Mouse (Mus musculus) heart, adult 9 months (tissue): ENCODE data around the gene Ttc28.
A peak's percentile ranks its signal among the peaks of the same experiment; 100 is the strongest.

ENCODE experiments used
- DNase-seq, 2 experiments: peaks; one replicate each; pipeline ENCODE4 v3.0.0; 2022; ENCODE audit warnings: low spot score in 2 of 2

The Ttc28 gene

GRCm38 (mm10) chr5:111204976-111205586 is 325.5 kb downstream of the Ttc28 start:
- no peak for DNase-seq

GRCm38 (mm10) chr5:111205817-111206216 is 326.2 kb downstream of the Ttc28 start:
- DNase-seq: peak; percentile 32 to 64

- DNase-seq: peak in 1 of 2 experiments; percentile 42
Measured at GRCm38 (mm10) chr5:111207924-111208659, 328.5 kb downstream of the Ttc28 start.

- peak; percentile 50 to 52 for DNase-seq
Measured at GRCm38 (mm10) chr5:111208660-111208969, 329.0 kb downstream of the Ttc28 start.

GRCm38 (mm10) chr5:111213935-111214450 is 334.4 kb downstream of the Ttc28 start:
- DNase-seq: no peak

- DNase-seq: no peak
Measured at GRCm38 (mm10) chr5:111214890-111215289, 335.3 kb downstream of the Ttc28 start.

GRCm38 (mm10) chr5:111215722-111216121 is 336.1 kb downstream of the Ttc28 start:
- DNase-seq: no peak

GRCm38 (mm10) chr5:111216166-111216565 is 336.6 kb downstream of the Ttc28 start:
- DNase-seq: no peak

- no peak for DNase-seq
Measured at GRCm38 (mm10) chr5:111217447-111218110, 338.0 kb downstream of the Ttc28 start.

GRCm38 (mm10) chr5:111218111-111218891 is 338.7 kb downstream of the Ttc28 start:
- DNase-seq: no peak

GRCm38 (mm10) chr5:111218998-111219397 is 339.4 kb downstream of the Ttc28 start:
- DNase-seq: no peak

GRCm38 (mm10) chr5:111220679-111221380 is 341.2 kb downstream of the Ttc28 start:
- DNase-seq: no peak

GRCm38 (mm10) chr5:111222820-111223219 is 343.2 kb downstream of the Ttc28 start:
- no peak for DNase-seq

- no peak for DNase-seq
Measured at GRCm38 (mm10) chr5:111225306-111225705, 345.7 kb downstream of the Ttc28 start.

GRCm38 (mm10) chr5:111226486-111226885 is 346.9 kb downstream of the Ttc28 start:
- DNase-seq: no peak

GRCm38 (mm10) chr5:111227850-111228249 is 348.2 kb downstream of the Ttc28 start:
- DNase-seq: peak; percentile 29 to 59

GRCm38 (mm10) chr5:111228302-111229040 is 348.9 kb downstream of the Ttc28 start:
- DNase-seq: peak; percentile 50 to 56

- no peak for DNase-seq
Measured at GRCm38 (mm10) chr5:111229041-111229394, 349.4 kb downstream of the Ttc28 start.

- DNase-seq: no peak
Measured at GRCm38 (mm10) chr5:111229671-111230070, 350.1 kb downstream of the Ttc28 start.

- no peak for DNase-seq
Measured at GRCm38 (mm10) chr5:111231044-111231443, 351.4 kb downstream of the Ttc28 start.

- DNase-seq: no peak
Measured at GRCm38 (mm10) chr5:111231769-111232168, 352.2 kb downstream of the Ttc28 start.
